Mouse (Mus musculus) monocyte, adult 5-6 weeks (primary cell): Measurements from ENCODE around the gene Samd4. TPM values are rescaled to one million over a fixed set of nuclear protein-coding genes. Genes with fewer than 3 reads are reported as not detected.

ENCODE experiments used
- ATAC-seq: fragments of 153-309, 156-312 bp; replicated peaks from 2 replicates; pipeline ENCODE4 v1.8.0; 2017; ENCODE audit warnings: mild to moderate bottlenecking; ENCODE audit not compliant: low TSS enrichment, insufficient number of reproducible peaks, severe bottlenecking, poor library complexity, low FRiP score
- total RNA-seq: library from RNA; stranded (forward); fragments of 200-1000, 200-491, 200-594 nt; gene quantifications from 3 replicates; pipeline ENCODE4 v1.2.3, GENCODE M21; 2017

Samd4 gene
- total RNA-seq, 1 experiment from 2014 or later: not detected

GRCm38 (mm10) chr14:47116062-47116762, 233.6 kb downstream of the Samd4 start:
- no peak for ATAC-seq

GRCm38 (mm10) chr14:47117522-47117921, 234.9 kb downstream of the Samd4 start:
- ATAC-seq: no peak

- ATAC-seq: no peak
These were observed 245.3 kb downstream of the Samd4 start for GRCm38 (mm10) chr14:47127987-47128386.

- no peak for ATAC-seq
These were observed 251.3 kb downstream of the Samd4 start for GRCm38 (mm10) chr14:47133948-47134347.

- ATAC-seq: no peak
These were observed 254.0 kb downstream of the Samd4 start for GRCm38 (mm10) chr14:47136637-47137036.

GRCm38 (mm10) chr14:47138853-47139252, 256.2 kb downstream of the Samd4 start:
- ATAC-seq: no peak

- no peak for ATAC-seq
These were observed 261.7 kb downstream of the Samd4 start for GRCm38 (mm10) chr14:47144326-47144725.

GRCm38 (mm10) chr14:47151306-47151705, 268.7 kb downstream of the Samd4 start:
- no peak for ATAC-seq

- ATAC-seq: no peak
These were observed 271.6 kb downstream of the Samd4 start for GRCm38 (mm10) chr14:47154303-47154702.

Other genes with a start within 250 kb of the Samd4 start
- 4.8 to 14.7 TPM in 2 of 3 replicates, not detected in the other for gene Cdkn3, start 122.3 kb upstream of the Samd4 start, total RNA-seq
- gene Cnih1, start 94.4 kb upstream of the Samd4 start, total RNA-seq: 26.8 to 48.0 TPM (median 29.9 TPM) in 3 replicates
- gene Gmfb, start 60.6 kb upstream of the Samd4 start, total RNA-seq: 124 to 159 TPM (median 133 TPM) in 3 replicates
- gene Cgrrf1, start 50.7 kb upstream of the Samd4 start, total RNA-seq: 24.6 to 35.2 TPM (median 33.2 TPM) in 3 replicates